Mouse (Mus musculus): ENCODE measurements around the gene Klf16. TPM values are rescaled to one million over a fixed set of nuclear protein-coding genes. Genes with fewer than 3 reads are reported as not detected.

The Klf16 gene
- total and polyA plus RNA-seq, 2 experiments = 0.74 to 5.5 TPM

- Histone ChIP-seq H3K27me3 (ENCODE audit: control insufficient read depth, insufficient read depth, low read length) (no peaks in the 10 kb centered on the region), H3K4me3 (ENCODE audit: insufficient read depth, low read depth, low read length) (peak overlapping the region; percentile 92), H3K79me2 (ENCODE audit: control insufficient read depth, insufficient read depth, low read length) (peaks cover 43% of the 10 kb centered on the region), H3K9ac (ENCODE audit: low read depth, low read length) (peak overlapping the region; percentile 95), H3K27ac (replicated peaks; ENCODE audit: insufficient read depth, low read depth, low read length) (peak overlapping the region; percentile 22), H3K4me1 (ENCODE audit: control insufficient read depth, insufficient read depth, low read length) (peaks cover 22% of the 10 kb centered on the region), H3K36me3 (ENCODE audit: control insufficient read depth, insufficient read depth, low read length) (no peaks in the 10 kb centered on the region)
- no peak for DNase-seq (ENCODE audit: extremely low read depth, low read depth, low spot score)
- TF ChIP-seq POLR2A (IDR thresholded peaks at IDR 0.05; ENCODE audit: extremely low read depth, insufficient read depth, low read length) = no peak
- 5% methylated on average over 12 of the region's 12 CpGs for WGBS
Observed at GRCm38 (mm10) chr10:80589127-80589878, 12.2 kb upstream of the Klf16 start.

DNA sequence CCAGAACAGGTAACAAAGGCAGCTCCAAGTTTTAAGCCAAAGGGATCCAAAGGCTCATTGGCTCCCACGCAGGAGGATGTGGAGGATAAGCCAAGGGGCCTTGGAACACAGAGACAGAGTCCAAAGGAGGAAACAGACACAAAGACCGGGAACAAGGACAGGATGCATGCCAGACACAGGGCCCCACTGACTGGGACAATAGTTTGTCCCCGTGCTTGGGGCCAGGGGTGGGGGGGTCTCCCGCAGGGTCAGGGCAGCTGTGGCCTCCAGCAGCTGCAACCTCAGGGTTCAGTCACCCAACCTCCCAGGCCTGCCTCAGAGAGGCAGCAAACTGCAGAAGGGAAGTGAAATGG is 10.2 kb upstream of the Klf16 start:
- Histone ChIP-seq H3K27me3 (ENCODE audit: control insufficient read depth, insufficient read depth, low read length) (no peaks in the 10 kb centered on the region), H3K36me3 (ENCODE audit: control insufficient read depth, insufficient read depth, low read length) (no peaks in the 10 kb centered on the region), H3K79me2 (ENCODE audit: control insufficient read depth, insufficient read depth, low read length) (peaks cover 43% of the 10 kb centered on the region), H3K4me1 (ENCODE audit: control insufficient read depth, insufficient read depth, low read length) (peaks cover 27% of the 10 kb centered on the region), H3K4me3 (ENCODE audit: insufficient read depth, low read depth, low read length) (no peak overlapping the region), H3K27ac (replicated peaks; ENCODE audit: insufficient read depth, low read depth, low read length) (peak overlapping the region; percentile 38; the same call in 1 of the 2 replicates), H3K9ac (ENCODE audit: low read depth, low read length) (no peak overlapping the region)
- DNase-seq (ENCODE audit: extremely low read depth, low read depth, low spot score) = no peak
- TF ChIP-seq POLR2A (IDR thresholded peaks at IDR 0.05; ENCODE audit: extremely low read depth, insufficient read depth, low read length) (no peak), CTCF (IDR thresholded peaks at IDR 0.05; ENCODE audit: low read depth, low read length) (no peak)
- 54% methylated on average over 4 of the region's 4 CpGs for WGBS

- WGBS = 95% methylated on average over 48 of the region's 51 CpGs
- Histone ChIP-seq H3K9ac (ENCODE audit: low read depth, low read length) (no peak overlapping the region), H3K79me2 (ENCODE audit: control insufficient read depth, insufficient read depth, low read length) (peaks cover 43% of the 10 kb centered on the region), H3K36me3 (ENCODE audit: control insufficient read depth, insufficient read depth, low read length) (no peaks in the 10 kb centered on the region), H3K4me1 (ENCODE audit: control insufficient read depth, insufficient read depth, low read length) (peaks cover 27% of the 10 kb centered on the region), H3K27ac (replicated peaks; ENCODE audit: insufficient read depth, low read depth, low read length) (peak overlapping the region; percentile 38; the same call in 1 of the 2 replicates), H3K4me3 (ENCODE audit: insufficient read depth, low read depth, low read length) (no peak overlapping the region), H3K27me3 (ENCODE audit: control insufficient read depth, insufficient read depth, low read length) (no peaks in the 10 kb centered on the region)
- DNase-seq (ENCODE audit: extremely low read depth, low read depth, low spot score) = no peak
- TF ChIP-seq CTCF (IDR thresholded peaks at IDR 0.05; ENCODE audit: low read depth, low read length) = no peak
- TF ChIP-seq POLR2A (IDR thresholded peaks at IDR 0.05; ENCODE audit: extremely low read depth, insufficient read depth, low read length) = no peak
Observed at GRCm38 (mm10) chr10:80586407-80587304, 9.5 kb upstream of the Klf16 start.

GRCm38 (mm10) chr10:80585581-80585980 is 8.5 kb upstream of the Klf16 start:
- Histone ChIP-seq H3K27ac (replicated peaks; ENCODE audit: insufficient read depth, low read depth, low read length) (no peak overlapping the region), H3K79me2 (ENCODE audit: control insufficient read depth, insufficient read depth, low read length) (peaks cover 43% of the 10 kb centered on the region), H3K4me3 (ENCODE audit: insufficient read depth, low read depth, low read length) (no peak overlapping the region), H3K27me3 (ENCODE audit: control insufficient read depth, insufficient read depth, low read length) (no peaks in the 10 kb centered on the region), H3K36me3 (ENCODE audit: control insufficient read depth, insufficient read depth, low read length) (no peaks in the 10 kb centered on the region), H3K9ac (ENCODE audit: low read depth, low read length) (no peak overlapping the region), H3K4me1 (ENCODE audit: control insufficient read depth, insufficient read depth, low read length) (peaks cover 27% of the 10 kb centered on the region)
- 85% methylated on average over 8 of the region's 8 CpGs for WGBS
- no peak for DNase-seq (ENCODE audit: extremely low read depth, low read depth, low spot score)
- TF ChIP-seq CTCF (IDR thresholded peaks at IDR 0.05; ENCODE audit: low read depth, low read length) = no peak
- no peak for TF ChIP-seq POLR2A (IDR thresholded peaks at IDR 0.05; ENCODE audit: extremely low read depth, insufficient read depth, low read length)

DNA sequence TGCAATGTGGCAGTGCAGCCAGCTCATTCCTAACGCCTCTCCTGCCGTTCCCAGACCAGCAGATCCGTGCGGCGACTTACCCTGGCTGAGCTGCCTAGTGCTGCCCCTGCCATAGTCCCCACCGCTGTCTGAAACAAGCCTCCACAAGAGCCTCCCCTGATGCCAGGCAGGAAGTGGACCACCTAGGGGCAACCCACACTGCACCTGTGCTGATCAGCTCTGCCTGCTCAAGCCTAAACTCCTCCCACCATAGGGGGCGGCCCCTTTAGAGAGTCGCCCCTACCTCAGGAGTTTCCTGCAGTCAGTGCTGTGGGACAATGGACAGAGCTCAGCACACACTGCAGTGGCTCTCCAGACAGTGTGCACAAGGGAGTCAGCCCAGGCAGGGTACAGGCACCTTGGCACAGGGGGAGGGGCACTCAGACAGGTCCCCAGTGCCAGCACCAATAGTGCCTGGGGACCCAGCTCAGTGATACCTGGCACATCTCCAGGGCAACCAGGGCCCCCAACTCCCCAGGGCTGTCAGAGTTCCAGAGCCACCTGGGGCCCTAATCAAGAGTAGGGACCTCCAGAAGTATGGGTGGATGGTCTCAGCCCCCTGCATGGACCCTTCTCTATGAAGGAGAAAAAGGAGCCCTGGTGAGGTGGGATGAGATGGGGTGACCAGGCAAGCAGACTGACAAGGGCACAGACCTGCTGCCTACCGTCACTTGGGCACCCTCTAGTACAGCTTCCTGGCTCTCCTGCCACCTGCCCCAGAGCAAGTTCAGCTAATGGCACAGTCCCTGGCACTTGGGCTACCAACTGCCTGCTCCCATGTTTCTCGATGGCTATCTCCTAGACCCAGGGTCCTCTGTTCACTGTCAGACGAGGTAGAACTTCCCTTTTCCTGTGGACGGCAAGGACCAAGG is 7.8 kb upstream of the Klf16 start:
- Histone ChIP-seq H3K79me2 (ENCODE audit: control insufficient read depth, insufficient read depth, low read length) (peaks cover 42% of the 10 kb centered on the region), H3K36me3 (ENCODE audit: control insufficient read depth, insufficient read depth, low read length) (no peaks in the 10 kb centered on the region), H3K9ac (ENCODE audit: low read depth, low read length) (peak overlapping the region; percentile 20), H3K27me3 (ENCODE audit: control insufficient read depth, insufficient read depth, low read length) (no peaks in the 10 kb centered on the region), H3K4me3 (ENCODE audit: insufficient read depth, low read depth, low read length) (no peak overlapping the region), H3K4me1 (ENCODE audit: control insufficient read depth, insufficient read depth, low read length) (peaks cover 27% of the 10 kb centered on the region), H3K27ac (replicated peaks; ENCODE audit: insufficient read depth, low read depth, low read length) (peak overlapping the region; percentile 69)
- DNase-seq (ENCODE audit: extremely low read depth, low read depth, low spot score) = no peak
- WGBS = 61% methylated on average over 12 of the region's 12 CpGs
- TF ChIP-seq CTCF (IDR thresholded peaks at IDR 0.05; ENCODE audit: low read depth, low read length) (no peak), POLR2A (IDR thresholded peaks at IDR 0.05; ENCODE audit: extremely low read depth, insufficient read depth, low read length) (no peak)

Data from liver, adult 2 months (tissue).